Mouse (Mus musculus): Measurements from ENCODE around the gene Slc16a7.

Gene Slc16a7

DNA sequence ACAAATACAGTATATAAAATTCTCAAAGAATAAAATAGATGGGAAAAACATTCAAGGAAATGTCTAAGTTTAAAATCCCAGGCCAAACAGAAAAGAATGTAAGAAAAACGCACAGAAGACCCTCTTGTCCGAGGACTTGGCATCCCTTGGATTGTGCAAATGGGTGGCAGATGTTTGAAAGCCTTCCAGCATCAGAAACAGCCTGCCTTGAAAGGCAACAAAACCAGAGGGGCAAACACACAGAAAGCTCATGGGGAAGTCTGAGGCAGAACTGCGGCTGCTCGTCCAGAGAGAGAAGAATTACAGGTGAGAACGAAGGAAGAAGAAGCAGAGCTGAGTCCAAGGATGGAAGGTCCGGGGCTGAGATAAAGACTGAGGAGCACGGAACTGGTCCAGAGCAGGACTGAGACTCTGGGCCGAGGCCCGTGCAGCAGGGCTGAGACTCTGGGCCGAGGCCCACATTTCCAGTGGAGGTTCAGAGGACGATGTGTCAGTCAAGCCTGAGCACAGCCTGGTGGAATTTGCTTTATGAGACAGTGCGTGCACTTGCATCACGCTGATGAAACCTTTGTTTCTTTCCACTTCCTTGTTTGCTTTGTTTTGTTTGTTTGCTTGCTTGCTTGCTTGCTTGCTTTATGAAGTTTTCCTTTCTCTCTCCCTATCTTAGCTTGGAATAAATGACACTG is 65.0 kb downstream of the Slc16a7 start:
- DNase-seq = no peak

DNA sequence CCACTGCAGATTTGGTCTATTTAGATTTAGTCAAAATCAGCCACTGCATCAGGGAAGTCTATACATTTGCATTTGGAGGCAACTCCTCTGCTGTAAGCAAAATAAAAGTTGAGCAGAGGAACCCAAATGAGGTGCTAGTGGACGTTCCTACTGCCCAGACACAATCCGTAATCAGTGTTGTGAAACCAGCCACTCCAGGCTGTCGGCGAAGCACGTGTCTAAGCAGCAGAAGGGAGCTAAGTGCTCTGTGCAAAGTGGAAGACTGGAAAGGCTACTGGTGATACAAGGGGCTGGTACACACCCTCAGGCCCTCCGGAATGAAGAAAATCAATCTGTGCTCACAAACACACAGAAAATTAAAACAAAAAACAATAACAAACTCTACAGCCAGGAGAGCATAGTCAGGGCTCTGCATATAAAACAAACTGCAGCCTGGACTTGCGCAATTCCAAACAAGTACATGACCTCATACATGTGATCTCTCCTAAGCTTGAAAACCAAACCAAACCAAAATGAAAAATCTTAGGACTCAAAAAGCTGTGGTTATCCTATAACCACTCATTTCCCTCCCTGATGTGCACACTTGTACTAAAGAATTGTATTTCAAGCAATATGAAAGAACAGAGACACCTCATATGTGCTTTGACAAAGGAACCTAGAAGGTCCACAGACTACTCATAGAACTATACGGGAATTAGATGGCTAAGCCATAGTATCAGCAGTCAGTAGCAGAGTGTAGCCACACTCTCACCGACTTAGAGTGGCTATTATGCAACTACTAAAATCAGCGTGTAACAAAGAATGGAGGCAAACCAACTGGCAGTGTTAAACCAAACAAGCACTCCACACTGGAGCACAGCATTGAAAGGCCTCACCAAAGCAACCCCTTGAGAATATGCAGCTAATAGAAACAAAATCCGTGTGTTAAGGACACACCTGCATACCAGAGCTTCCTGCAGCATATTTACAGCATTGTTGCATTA is 67.5 kb downstream of the Slc16a7 start:
- no peak for DNase-seq

DNA sequence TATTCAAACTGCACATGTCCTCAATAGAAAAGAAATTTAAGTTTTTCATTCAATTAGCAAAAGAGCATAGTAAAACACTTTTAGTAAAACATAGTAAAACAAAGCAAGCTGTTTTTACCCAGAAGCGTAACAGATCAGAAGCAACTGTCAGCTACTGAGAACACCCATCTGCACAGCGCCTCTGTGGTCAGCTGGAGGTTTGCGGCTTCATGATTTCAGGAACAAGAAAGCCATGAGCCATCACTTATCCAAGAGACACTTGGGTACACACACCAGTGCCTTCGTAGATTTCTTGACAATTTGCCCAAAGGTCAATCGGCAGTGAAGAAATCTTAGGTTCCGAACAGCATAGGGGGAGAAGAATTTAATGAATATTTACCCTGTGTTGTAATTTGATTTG is 71.9 kb downstream of the Slc16a7 start:
- no peak for DNase-seq

DNA sequence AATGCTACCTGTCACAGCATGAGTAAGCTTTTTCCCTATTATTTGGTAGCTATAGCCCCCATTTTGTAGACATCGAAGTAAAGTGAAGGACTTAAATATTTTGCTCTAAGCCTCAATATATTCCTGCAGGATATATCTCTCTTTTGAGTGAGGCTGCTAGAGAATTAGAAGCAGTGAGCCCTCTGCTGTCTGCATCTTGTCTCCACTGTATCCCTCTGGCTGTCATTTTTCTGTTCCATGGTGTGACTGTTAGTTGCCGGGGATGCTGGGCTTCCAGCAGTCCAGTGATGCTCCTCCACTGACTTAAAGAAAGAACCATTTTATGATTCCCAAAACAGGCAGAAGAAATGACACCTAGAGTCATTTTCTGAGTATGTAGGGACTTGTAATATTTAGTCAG is 78.4 kb downstream of the Slc16a7 start:
- no peak for DNase-seq

DNA sequence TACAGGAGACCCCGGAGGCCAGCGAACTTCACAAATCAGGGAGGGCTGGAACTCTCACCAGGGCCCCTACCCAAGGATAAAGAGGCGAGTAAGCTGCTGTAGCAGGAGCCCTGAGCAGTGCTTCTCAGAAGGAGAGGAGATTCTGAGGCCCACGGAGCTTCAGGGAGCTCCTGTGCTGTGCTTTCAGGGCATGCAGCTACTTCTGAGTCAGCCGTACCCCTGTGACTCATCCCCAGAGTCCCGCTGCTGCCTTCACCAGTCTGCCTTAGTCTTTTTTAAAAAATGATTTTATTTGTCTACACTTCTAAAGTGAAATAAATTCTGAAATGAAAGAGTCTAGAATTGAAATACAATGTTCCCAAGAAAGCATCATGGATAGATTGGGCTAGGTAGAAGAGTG is 91.2 kb downstream of the Slc16a7 start:
- DNase-seq = no peak

DNA sequence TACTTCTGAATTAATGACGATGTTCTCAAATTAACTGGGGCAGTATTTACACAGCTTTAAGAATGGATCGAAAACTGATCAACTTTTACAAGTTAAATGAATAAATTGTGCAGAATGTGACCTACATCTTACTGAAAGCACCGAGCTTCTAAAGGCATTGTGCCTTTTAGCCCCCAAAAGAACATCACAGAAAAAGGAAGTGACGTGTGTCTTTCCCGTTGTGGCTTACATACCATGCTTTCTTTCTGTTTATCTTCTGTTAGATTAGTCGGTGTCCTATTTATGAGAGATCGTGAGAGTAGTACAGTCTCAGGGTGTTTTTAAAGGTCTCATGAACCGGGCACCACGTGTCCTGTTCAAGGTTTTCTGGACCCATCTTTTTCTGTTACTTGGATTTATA is 98.9 kb downstream of the Slc16a7 start:
- DNase-seq = no peak

DNA sequence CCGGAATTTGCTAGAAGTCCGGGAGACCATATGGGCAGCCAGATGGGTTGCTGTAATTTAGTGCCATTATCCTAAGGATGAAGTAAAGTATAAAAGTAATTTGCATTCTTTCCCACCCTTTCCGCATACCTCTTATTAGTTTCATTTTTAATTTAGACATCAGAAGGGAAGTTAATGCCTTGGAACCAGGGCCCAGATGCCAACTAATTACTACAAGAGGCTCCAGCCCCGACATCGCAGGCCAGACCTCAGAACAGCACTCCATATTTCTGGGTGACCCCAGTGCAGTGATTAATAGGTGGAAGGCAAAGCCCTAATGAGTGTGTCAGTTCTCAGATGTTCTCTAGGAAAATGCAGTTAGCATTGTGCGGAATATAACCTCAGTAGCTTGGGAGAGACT is 100.7 kb downstream of the Slc16a7 start:
- no peak for DNase-seq

DNA sequence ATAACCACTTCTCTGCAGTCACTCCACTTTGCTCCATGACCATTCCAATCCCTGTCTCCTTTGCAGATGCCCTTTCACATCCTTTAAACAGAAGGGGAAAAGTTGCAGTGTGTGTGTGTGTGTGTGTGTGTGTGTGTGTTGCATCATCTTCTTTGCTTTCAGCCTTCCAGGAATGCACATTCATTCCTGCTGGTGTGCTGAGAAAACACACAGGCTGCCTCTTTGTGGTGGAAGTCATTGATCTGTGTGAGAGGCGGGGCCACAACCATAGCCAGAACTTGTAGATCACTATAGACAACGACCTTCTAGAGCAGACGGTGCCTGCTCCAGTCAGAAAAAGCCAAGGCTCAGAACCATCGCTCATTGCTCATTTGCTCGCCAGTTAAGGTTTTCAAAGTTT is 103.9 kb downstream of the Slc16a7 start:
- DNase-seq = no peak

DNA sequence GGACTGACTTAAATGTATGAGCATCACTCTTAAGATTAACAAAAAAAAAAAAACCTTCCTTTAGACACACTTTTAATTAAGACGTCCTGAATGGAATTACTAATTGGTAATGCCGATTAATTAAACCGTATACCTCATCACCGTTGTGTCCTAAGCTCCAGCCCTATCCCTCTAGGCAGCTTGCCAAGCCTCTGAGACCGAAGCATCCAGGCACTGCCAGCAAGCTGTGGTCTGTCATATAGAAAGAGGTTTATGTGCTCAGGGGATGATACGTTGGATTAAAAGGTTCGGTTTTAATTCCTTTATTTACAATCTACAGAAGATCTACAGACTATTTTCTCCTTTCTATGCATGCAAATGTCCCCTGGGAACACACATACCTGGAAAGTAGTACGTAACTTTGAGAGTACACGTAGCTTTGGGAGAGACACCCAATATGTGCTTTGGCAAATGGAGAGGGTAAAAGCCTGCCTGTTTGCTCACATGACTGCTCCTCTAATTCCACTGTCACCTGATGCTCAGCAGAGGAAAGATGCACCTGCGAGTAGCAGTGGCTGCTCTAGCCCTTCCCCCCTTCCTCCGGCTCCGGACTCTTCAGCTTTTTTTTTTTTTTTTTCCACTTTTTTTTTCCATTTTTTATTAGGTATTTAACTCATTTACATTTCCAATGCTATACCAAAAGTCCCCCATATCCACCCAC is 114.0 kb downstream of the Slc16a7 start:
- DNase-seq = no peak

DNA sequence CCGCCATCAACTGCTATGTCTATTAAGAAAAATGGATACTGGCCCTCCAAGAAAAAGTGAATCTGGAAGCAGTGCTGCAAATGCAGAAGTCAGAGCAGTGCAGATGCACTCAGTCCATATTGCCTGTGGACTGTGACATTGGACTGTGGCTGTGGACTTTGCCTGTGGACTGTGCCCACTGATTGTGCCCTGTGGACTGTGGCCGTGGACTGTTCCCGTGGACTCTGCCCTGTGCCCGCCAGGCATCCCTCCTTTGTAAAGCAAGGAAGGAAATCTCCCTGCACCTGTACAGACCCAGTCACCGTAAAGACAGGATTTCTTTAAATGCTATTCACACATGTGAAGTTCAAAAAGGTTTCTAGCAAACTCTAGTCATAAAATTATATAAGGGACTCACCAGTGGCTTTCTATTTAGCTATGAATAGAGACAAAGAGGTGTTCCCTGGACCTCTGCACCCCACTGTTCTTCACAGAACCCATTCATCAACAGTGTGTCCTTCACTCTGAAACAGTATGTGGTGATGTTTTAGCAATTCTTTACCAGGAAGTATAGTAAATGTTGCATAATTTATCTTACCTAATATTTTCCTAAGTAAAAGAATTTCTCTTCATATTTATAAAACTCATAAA is 114.6 kb downstream of the Slc16a7 start:
- DNase-seq = no peak

DNA sequence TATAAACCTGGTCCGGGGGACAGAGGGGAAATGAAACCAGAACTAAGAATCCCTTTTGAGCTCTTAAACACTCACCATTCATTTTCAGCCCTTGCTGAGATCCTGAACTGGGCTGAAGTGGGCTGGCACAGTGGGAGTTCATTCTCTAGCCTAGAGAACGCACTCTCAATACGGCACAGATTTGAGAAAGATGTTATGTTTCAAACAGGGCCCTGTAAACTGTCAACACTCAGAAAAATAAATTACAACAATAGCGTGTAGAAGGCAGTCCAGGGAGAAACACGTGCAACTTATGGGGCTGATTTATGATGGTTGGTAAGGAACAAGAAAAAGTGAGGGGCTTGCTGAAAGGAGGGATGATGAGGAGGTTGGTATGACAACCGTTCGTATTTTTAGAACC is 115.5 kb downstream of the Slc16a7 start:
- no peak for DNase-seq

DNA sequence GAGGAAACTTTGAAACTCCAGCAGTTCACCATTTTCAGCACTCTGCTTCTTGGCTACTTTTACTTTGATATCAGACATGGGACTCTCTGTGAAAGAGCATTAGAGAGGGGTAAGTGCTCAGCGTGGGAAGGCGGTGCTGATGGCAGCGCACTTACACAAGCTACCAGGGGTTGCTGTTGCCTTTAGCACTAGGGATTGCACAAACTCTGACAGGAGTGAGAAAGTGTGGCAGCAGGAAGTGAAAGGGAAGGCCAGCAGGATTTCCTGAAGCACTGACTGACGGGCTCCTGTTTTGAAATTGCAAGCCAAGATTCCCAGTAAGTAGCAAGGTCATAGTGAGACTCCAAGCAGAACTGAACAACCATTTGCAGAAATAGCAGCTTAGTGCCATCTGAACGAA is 117.8 kb downstream of the Slc16a7 start:
- no peak for DNase-seq

DNA sequence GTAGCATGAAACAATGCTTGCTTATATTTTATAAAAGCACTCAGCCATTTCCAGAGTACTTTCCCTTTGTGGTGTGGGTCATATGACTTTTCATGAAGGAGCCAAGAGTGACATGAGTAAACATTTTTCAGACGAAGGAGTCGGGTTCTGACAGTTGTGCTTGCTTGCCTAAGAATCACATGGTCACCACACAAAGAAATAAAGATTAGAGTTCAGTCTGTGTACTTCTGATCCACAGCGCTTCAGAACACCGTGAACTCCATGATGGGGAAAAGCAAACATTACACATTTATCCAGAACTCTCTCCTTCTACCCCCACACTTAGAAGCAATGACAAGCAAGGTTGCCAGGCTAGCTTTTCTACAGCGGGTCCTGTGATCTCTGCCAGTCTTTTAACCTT is 119.0 kb downstream of the Slc16a7 start:
- no peak for DNase-seq

DNA sequence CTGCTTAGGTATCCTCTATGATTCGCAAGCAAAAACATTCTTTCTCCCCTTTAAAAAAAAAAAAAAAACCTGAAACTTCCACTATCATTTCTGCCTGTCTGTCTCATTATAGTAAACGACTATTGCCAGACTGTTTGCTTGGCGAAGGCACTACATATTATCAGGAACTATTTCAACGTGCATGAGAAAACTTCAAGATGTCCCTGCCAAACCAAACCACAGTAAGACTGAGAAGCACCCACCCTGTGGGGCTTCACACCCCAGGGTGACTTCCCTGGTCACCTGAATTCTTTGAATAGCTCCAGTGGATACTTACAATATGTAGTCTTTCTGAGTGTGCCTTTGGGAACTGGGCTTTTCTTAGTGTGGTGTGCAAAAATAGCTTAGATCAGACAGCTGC is 122.9 kb downstream of the Slc16a7 start:
- DNase-seq = no peak

DNA sequence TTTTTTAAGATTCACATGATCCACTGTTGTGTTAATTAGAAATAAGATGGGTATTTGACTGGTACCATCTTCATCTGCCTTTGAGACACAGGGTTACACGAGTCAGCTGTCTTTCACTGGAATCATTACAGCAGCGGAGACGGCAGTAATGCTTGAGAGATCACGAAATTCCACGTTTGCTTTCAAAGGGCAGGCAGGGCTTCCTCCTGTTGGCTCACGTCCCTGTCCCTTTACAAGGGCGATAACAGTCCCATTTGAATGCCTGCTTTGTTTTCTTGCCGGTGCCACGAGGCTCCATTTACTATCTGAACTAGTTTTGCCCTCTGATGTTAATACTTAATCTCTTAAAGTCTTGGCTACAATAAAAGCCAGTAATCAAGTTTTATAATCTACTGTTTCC is 123.4 kb downstream of the Slc16a7 start:
- peak; percentile 9 to 41 for DNase-seq

DNA sequence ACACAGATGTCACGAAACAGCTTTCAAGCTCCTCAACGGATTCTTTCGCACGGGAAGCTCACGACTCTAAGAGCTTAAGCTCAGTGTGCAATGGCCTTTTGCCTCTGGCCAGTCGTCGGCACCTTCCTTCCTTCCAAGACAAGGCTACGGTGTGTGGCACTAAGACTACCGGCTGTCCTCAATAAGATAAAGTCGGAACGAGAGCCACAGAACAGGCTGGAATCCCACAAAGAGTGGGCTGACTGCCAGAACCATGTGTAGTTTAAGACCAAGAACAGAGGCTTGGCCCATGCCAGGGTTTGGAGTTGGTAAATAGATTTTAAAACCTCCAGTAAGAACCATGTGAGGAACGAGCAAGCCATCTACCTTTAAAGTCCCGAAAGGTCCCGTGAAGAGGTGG is 123.8 kb downstream of the Slc16a7 start:
- DNase-seq = peak; percentile 23 to 34

DNA sequence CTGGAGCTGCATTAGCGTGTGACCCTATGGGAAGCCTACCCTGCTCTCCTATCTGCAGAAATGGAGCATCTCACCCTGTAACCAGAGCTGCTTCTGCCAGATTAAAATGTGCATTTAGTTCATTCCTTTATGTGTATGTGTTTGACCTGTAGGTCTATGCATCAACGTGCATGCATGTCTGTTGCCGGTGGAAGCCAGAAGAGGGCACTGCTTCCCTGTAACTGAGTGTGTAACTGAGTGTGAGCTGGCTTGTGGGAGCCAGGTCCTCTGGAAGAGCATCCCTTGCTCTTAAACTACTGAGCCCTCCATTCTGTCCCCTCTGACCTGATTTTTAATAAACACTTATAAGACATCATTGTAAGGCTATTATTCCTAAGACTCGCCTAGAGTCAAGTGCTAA is 124.3 kb downstream of the Slc16a7 start:
- DNase-seq = peak; percentile 52

DNA sequence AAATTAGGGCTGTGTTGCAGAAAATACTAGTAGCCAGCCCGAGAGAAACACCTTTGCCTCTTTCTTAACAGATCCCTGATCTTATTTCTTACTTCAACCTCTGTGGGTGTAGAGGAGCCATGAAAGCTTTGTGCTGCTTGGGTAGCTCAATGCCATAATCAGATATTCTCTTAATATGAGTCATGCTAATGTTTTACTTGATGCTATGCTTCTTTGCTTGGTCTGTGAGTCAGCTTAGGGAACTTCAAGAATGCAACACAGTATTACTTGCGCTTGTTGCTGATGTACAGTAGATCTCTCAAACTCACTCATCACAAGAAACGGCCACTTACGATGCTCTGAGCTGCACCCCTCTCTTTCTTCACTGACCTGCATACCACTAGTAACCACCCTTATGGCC is 133.4 kb downstream of the Slc16a7 start:
- DNase-seq = no peak

DNA sequence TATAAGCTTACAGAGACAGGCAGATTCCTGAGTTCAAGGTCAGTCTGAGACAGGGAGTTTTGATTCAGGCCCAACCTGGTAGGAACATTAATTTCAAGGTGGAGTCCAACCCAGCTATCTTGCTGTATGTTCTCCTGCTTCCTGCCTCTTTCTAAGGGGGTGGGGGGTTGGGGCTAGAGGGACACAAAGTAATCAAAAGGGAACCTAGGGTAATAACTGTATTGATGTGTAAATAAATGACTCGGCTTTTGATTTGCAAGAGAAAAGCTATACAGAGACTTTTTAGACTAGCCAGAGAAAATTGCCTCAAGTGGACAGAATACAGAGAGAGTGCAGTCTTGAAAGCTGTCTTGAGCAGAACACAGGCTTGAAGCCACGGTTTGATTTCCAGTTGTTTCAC is 174.7 kb downstream of the Slc16a7 start:
- DNase-seq = no peak

DNA sequence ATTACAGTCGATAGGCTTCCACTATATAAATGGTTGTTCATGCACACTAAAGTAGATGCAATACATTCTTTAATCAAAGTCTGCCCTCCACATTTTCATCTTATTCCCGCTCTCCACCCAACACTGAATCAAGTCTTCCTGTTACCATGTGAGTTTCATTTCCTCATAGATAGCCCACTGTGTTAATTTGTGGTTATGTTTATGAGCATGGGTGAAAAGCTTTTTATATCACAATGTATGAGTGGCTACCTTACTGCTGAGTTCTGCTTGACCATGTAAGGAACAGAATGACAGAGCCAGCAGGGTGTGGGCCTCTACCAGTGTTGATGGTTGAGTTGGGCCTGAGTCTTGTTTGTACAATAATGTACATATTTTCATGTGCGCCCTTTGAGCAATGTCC is 175.5 kb downstream of the Slc16a7 start:
- DNase-seq = no peak

DNA sequence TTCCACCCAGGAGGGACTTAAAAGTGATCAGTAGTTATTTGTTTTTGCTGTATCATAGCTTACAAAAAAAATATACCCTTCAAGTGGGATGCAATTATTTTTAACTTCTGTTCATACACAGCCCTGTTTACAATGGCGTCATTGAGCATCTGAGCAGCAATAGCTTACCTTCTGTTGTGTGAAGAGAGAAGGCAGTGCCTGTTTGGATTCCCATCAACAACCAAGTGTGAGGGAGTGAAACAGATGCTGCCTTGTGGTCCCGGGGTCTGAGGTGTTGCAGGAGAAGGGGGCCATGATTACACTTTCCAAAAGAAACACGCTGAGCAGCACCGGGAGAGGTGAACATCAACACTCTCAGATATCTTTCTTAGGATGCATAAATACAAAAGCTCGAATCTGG is 201.7 kb downstream of the Slc16a7 start:
- DNase-seq = no peak

DNA sequence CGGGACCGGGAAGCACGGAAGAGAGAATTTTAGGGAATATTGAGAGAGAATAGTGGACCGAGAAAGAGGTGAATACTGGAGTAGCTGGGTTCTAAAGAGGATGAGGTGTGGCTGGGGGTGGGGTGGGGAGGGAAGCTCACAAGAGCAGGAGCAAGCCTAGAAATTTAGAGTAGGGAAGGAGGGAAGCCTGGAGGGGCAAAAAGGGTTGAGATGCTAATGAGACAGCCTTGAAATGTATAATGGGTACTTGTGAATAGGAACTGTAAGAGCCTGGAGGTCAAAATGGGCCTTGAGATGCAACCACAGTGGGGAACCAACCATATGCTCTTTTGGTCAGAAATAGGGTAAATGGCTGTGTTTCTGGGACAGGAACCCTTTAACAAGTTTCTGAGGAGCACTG is 203.9 kb downstream of the Slc16a7 start:
- no peak for DNase-seq

DNA sequence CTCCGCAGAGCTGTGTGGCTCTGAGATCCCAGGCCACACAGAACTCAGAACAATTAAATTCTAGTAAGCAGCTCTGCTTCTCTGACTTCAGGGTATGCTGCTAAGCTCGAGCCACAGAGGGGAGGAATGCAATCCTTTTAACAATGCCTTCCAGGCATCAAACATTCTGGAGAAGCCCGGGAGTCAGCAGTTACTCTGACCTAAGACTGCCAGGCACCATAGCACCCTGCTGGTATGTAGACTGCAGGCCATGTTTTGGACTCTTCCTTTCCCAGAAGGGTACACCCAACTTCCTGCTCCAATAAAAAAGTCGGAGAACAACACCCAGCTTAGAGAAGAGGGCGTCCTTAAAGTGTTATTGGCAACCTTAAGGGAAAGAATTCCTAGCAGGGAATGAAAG is 205.1 kb downstream of the Slc16a7 start:
- DNase-seq = no peak

Measured in kidney, postnatal 25 days (tissue).